Mouse (Mus musculus) embryonic facial prominence, embryonic 12.5 days (tissue): ENCODE measurements at regions not wholly inside any gene's neighbourhood (a gene's known extent, or its start where the extent isn't known, plus 50 kb on each side); places are given as distances from the start of the nearest gene placed in this dataset.
"Not testable (repeated sequence)": the region's sequence is repeated elsewhere in the genome, so short reads cannot be mapped to it uniquely, and the experiment has no call there.

ENCODE experiments used
- ATAC-seq: fragments of 200-750 bp; cut with Nextera tagmentation; 2 replicates; pipeline ENCODE4 v1.8.0; 2017; ENCODE audit not compliant: insufficient number of reproducible peaks, insufficient read depth, low FRiP score, low TSS enrichment
- H3K27ac ChIP-seq: fragments of 300-500 bp; sonication (generic); 2 replicates; pipeline ENCODE4 v1.5.1; 2016; ENCODE audit warnings: mild to moderate bottlenecking
- H3K27me3 ChIP-seq: fragments of 300-500 bp; sonication (generic); 2 replicates; pipeline ENCODE4 v1.6.1; 2016; ENCODE audit warnings: mild to moderate bottlenecking, moderate library complexity
- H3K36me3 ChIP-seq: fragments of 300-500 bp; sonication (generic); 2 replicates; pipeline ENCODE4 v1.6.1; 2016; ENCODE audit warnings: mild to moderate bottlenecking
- H3K4me1 ChIP-seq: fragments of 300-500 bp; sonication (generic); 2 replicates; pipeline ENCODE4 v1.6.1; 2016
- H3K4me2 ChIP-seq: fragments of 300-500 bp; sonication (generic); replicated peaks from 2 replicates; pipeline ENCODE4 v1.6.1; 2016; ENCODE audit warnings: mild to moderate bottlenecking, moderate library complexity
- H3K4me3 ChIP-seq: fragments of 300-500 bp; sonication (generic); 2 replicates; pipeline ENCODE4 v1.5.1; 2016; ENCODE audit warnings: mild to moderate bottlenecking
- H3K9ac ChIP-seq: fragments of 300-500 bp; sonication (generic); 2 replicates; pipeline ENCODE4 v1.6.1; 2016; ENCODE audit warnings: mild to moderate bottlenecking, moderate library complexity
- H3K9me3 ChIP-seq: fragments of 300-500 bp; sonication (generic); 2 replicates; pipeline ENCODE4 v1.6.1; 2016; ENCODE audit warnings: mild to moderate bottlenecking, moderate library complexity
- WGBS: fragments of 180-500 bp; shearing (Covaris S2); methylation state at CpG from one replicate; pipeline ENCODE4 v1.1.7; 2016; 5-methylcytosine and 5-hydroxymethylcytosine counted together

- H3K4me2 ChIP-seq = no peak overlapping the region
- no peak overlapping the region for H3K4me3 ChIP-seq
- H3K9ac ChIP-seq = no peak overlapping the region
- no peaks in the 10 kb centered on the region for H3K27me3 ChIP-seq
- H3K4me1 ChIP-seq = no peaks in the 10 kb centered on the region
- WGBS = 79% methylated on average over 1 of the region's 1 CpGs
- H3K9me3 ChIP-seq = no peaks in the 10 kb centered on the region
- ATAC-seq = no peak
- no peak overlapping the region for H3K27ac ChIP-seq
- H3K36me3 ChIP-seq = no peaks in the 10 kb centered on the region
Measured at GRCm38 (mm10) chr7:58442535-58443184, 213.3 kb upstream of the Atp10a start.

- H3K4me2 ChIP-seq = no peak overlapping the region
- no peak for ATAC-seq
- no peaks in the 10 kb centered on the region for H3K4me1 ChIP-seq
- 73% methylated on average over 3 of the region's 3 CpGs for WGBS
- no peaks in the 10 kb centered on the region for H3K9me3 ChIP-seq
- H3K9ac ChIP-seq = no peak overlapping the region
- H3K36me3 ChIP-seq = no peaks in the 10 kb centered on the region
- no peak overlapping the region for H3K27ac ChIP-seq
- H3K4me3 ChIP-seq = no peak overlapping the region
- H3K27me3 ChIP-seq = no peaks in the 10 kb centered on the region
Measured at GRCm38 (mm10) chr7:58443297-58443696, 212.7 kb upstream of the Atp10a start.

GRCm38 (mm10) chr7:58445781-58446180 lies 210.2 kb upstream of the Atp10a start:
- ATAC-seq = no peak
- H3K9ac ChIP-seq = no peak overlapping the region
- H3K27ac ChIP-seq = no peak overlapping the region
- no peaks in the 10 kb centered on the region for H3K4me1 ChIP-seq
- no peaks in the 10 kb centered on the region for H3K9me3 ChIP-seq
- no peaks in the 10 kb centered on the region for H3K27me3 ChIP-seq
- no peak overlapping the region for H3K4me3 ChIP-seq
- no peak overlapping the region for H3K4me2 ChIP-seq
- no peaks in the 10 kb centered on the region for H3K36me3 ChIP-seq
- 97% methylated on average over 1 of the region's 1 CpGs for WGBS

GRCm38 (mm10) chr7:58446261-58446660 lies 209.7 kb upstream of the Atp10a start:
- no peak overlapping the region for H3K4me3 ChIP-seq
- ATAC-seq = no peak
- H3K27me3 ChIP-seq = no peaks in the 10 kb centered on the region
- H3K4me2 ChIP-seq = no peak overlapping the region
- H3K9me3 ChIP-seq = no peaks in the 10 kb centered on the region
- H3K4me1 ChIP-seq = no peaks in the 10 kb centered on the region
- no peak overlapping the region for H3K9ac ChIP-seq
- no peaks in the 10 kb centered on the region for H3K36me3 ChIP-seq
- H3K27ac ChIP-seq = no peak overlapping the region

GRCm38 (mm10) chr7:58448727-58449126 lies 207.2 kb upstream of the Atp10a start:
- Histone ChIP-seq H3K4me2 (no peak overlapping the region), H3K27me3 (no peaks in the 10 kb centered on the region), H3K9ac (no peak overlapping the region), H3K4me1 (no peaks in the 10 kb centered on the region), H3K4me3 (no peak overlapping the region), H3K9me3 (0 out of 2 replicates have a peak, but pooled peaks cover 4% of the 10 kb centered on the region), H3K27ac (no peak overlapping the region), H3K36me3 (no peaks in the 10 kb centered on the region)
- ATAC-seq = no peak
- 54% methylated on average over 3 of the region's 3 CpGs for WGBS

GRCm38 (mm10) chr7:58451981-58452380 lies 204.0 kb upstream of the Atp10a start:
- Histone ChIP-seq H3K36me3 (no peaks in the 10 kb centered on the region), H3K27me3 (no peaks in the 10 kb centered on the region), H3K9me3 (0 out of 2 replicates have a peak, but pooled peaks cover 4% of the 10 kb centered on the region), H3K4me2 (no peak overlapping the region), H3K4me3 (no peak overlapping the region), H3K4me1 (no peaks in the 10 kb centered on the region), H3K9ac (no peak overlapping the region), H3K27ac (no peak overlapping the region)
- WGBS = 71% methylated on average over 1 of the region's 1 CpGs
- no peak for ATAC-seq

- not testable (repeated sequence) for H3K9me3 ChIP-seq, H3K4me1 ChIP-seq, H3K9ac ChIP-seq, H3K27ac ChIP-seq, H3K4me3 ChIP-seq, H3K27me3 ChIP-seq, ATAC-seq, H3K36me3 ChIP-seq, H3K4me2 ChIP-seq
- WGBS = 96% methylated on average over 3 of the region's 3 CpGs
Measured at GRCm38 (mm10) chr7:58458146-58458545, 197.8 kb upstream of the Atp10a start.

- WGBS = 85% methylated on average over 2 of the region's 2 CpGs
Measured at GRCm38 (mm10) chr7:58460939-58461338, 195.0 kb upstream of the Atp10a start.

GRCm38 (mm10) chr7:58473150-58473549 lies 182.8 kb upstream of the Atp10a start:
- WGBS = 70% methylated on average over 3 of the region's 3 CpGs

More at GRCm38 (mm10) chr7:58460939-58461338, 195.0 kb upstream of the Atp10a start:
- no peak overlapping the region for H3K9ac ChIP-seq
- no peak for ATAC-seq
- no peaks in the 10 kb centered on the region for H3K36me3 ChIP-seq
- H3K27me3 ChIP-seq = no peaks in the 10 kb centered on the region
- H3K4me1 ChIP-seq = no peaks in the 10 kb centered on the region
- no peaks in the 10 kb centered on the region for H3K9me3 ChIP-seq
- no peak overlapping the region for H3K4me2 ChIP-seq
- no peak overlapping the region for H3K27ac ChIP-seq
- H3K4me3 ChIP-seq = no peak overlapping the region

GRCm38 (mm10) chr7:58475139-58475538 lies 180.8 kb upstream of the Atp10a start:
- H3K4me3 ChIP-seq = no peak overlapping the region
- H3K27ac ChIP-seq = no peak overlapping the region
- H3K27me3 ChIP-seq = no peaks in the 10 kb centered on the region
- no peak overlapping the region for H3K9ac ChIP-seq
- H3K4me2 ChIP-seq = no peak overlapping the region
- 85% methylated on average over 2 of the region's 2 CpGs for WGBS
- H3K36me3 ChIP-seq = no peaks in the 10 kb centered on the region
- no peak for ATAC-seq
- H3K4me1 ChIP-seq = no peaks in the 10 kb centered on the region
- H3K9me3 ChIP-seq = no peaks in the 10 kb centered on the region

More at GRCm38 (mm10) chr7:58473150-58473549, 182.8 kb upstream of the Atp10a start:
- no peaks in the 10 kb centered on the region for H3K9me3 ChIP-seq
- no peak overlapping the region for H3K27ac ChIP-seq
- no peak for ATAC-seq
- H3K27me3 ChIP-seq = no peaks in the 10 kb centered on the region
- no peaks in the 10 kb centered on the region for H3K4me1 ChIP-seq
- no peaks in the 10 kb centered on the region for H3K36me3 ChIP-seq
- no peak overlapping the region for H3K4me2 ChIP-seq
- no peak overlapping the region for H3K9ac ChIP-seq
- H3K4me3 ChIP-seq = no peak overlapping the region

GRCm38 (mm10) chr7:58488250-58488649 lies 167.7 kb upstream of the Atp10a start:
- no peak overlapping the region for H3K9ac ChIP-seq
- ATAC-seq = no peak
- no peak overlapping the region for H3K4me2 ChIP-seq
- no peaks in the 10 kb centered on the region for H3K9me3 ChIP-seq
- no peak overlapping the region for H3K4me3 ChIP-seq
- H3K4me1 ChIP-seq = no peaks in the 10 kb centered on the region
- no peaks in the 10 kb centered on the region for H3K36me3 ChIP-seq
- H3K27me3 ChIP-seq = no peaks in the 10 kb centered on the region
- no peak overlapping the region for H3K27ac ChIP-seq
- WGBS = 68% methylated on average over 2 of the region's 2 CpGs
